29 mouse cellular contexts compared by ENCODE assay signal in the genomic region with DNA sequence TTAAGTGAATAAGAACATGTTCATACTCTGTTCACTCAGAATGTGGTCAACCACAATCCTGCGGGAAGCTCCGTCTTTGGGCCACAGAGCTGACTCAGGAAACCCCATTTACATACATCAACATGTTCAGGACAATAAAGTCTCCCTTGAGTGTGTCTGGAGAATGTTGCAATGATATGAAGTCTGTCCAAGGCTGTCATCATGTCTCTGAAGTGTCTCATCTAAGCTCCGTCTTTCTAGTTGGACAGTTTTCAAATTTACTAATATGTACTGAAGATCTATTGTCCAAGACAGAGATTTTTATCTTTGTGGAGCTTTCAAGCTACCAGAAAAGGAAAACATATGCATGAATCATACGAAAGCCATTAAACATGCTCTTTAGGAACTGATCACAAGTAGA.
DNase-seq lines count a peak whose midpoint lies in the region; ATAC-seq and TF ChIP-seq lines count a peak whose summit lies in the region.
"Had no signal": no experiment of that assay in that cellular context is flagged by ENCODE, and none has a peak within 500 bp of the region (broad histone marks: within the 10 kb centered on the region; RNA-seq: fewer than 3 reads in every experiment).

No protein-coding gene starts in this region.

- H3K4me1 ChIP-seq in lung, postnatal 0 days (ENCODE audit: insufficient read depth, low read depth, low read length), result no peaks in the 10 kb centered on the region
- H3K4me1 ChIP-seq: forebrain, embryonic 15.5 days; heart, embryonic 12.5 days; hindbrain, embryonic 13.5 days; liver, embryonic 12.5 days; midbrain, embryonic 13.5 days had no signal

- no peak overlapping the region for H3K4me2 ChIP-seq in lung, postnatal 0 days (replicated peaks; ENCODE audit: low read depth, low read length)
- H3K4me2 ChIP-seq: embryonic facial prominence, embryonic 12.5 days; forebrain, embryonic 15.5 days; heart, embryonic 12.5 days; hindbrain, embryonic 13.5 days; liver, embryonic 12.5 days; midbrain, embryonic 13.5 days had no signal

- no peaks in the 10 kb centered on the region for H3K9me3 ChIP-seq in lung, postnatal 0 days (ENCODE audit: low read length)
- H3K9me3 ChIP-seq: embryonic facial prominence, embryonic 12.5 days; forebrain, embryonic 15.5 days; heart, embryonic 12.5 days; hindbrain, embryonic 13.5 days; liver, embryonic 12.5 days; midbrain, embryonic 13.5 days had no signal

- H3K27ac ChIP-seq in lung, postnatal 0 days (ENCODE audit: low read length), result no peak overlapping the region
- H3K27ac ChIP-seq: embryonic facial prominence, embryonic 12.5 days; forebrain, embryonic 15.5 days; heart, adult 2 months; hindbrain, embryonic 13.5 days; kidney, postnatal 0 days; liver, embryonic 12.5 days; macrophage; midbrain, embryonic 13.5 days had no signal

- no peaks in the 10 kb centered on the region for H3K36me3 ChIP-seq in lung, postnatal 0 days (ENCODE audit: insufficient read depth, low read length)
- H3K36me3 ChIP-seq: embryonic facial prominence, embryonic 12.5 days; forebrain, embryonic 15.5 days; heart, embryonic 12.5 days; hindbrain, embryonic 13.5 days; liver, embryonic 12.5 days; midbrain, embryonic 13.5 days had no signal

- no peak for TF ChIP-seq CTCF in lung, postnatal 0 days (IDR thresholded peaks at IDR 0.05)
- TF ChIP-seq CTCF in Patski (IDR thresholded peaks at IDR 0.05), result no peak

- peak; percentile 75 for DNase-seq in lung, postnatal 0 days (ENCODE audit: low spot score)
- DNase-seq in lung, postnatal 14 days, result no peak
- peak; percentile 62 for DNase-seq in Patski (ENCODE audit: low read depth, low spot score)
- peak; percentile 50 for DNase-seq in fibroblast of lung, adult 2 months (ENCODE audit: low read depth)
- no peak for DNase-seq in right cerebral cortex, postnatal 4 days
- DNase-seq in spleen, postnatal 36 days (ENCODE audit: low spot score in 2 of 2), result no peak
- DNase-seq in neural tube, embryonic 10.5 days (ENCODE audit: extremely low spot score, low spot score), result no peak
- DNase-seq: adrenal gland, postnatal 10 days; cerebellum, adult 9-10 months; cerebellum, postnatal 36 days; gastrocnemius, postnatal 36 days; heart, adult 2 months; heart, postnatal 4 days; kidney, adult 8-10 months; layer of hippocampus, postnatal 36 days; left cerebral cortex, postnatal 4 days; lung, adult 2 months; thymus, adult 2 months; thymus, postnatal 4 days had no signal

- TF ChIP-seq EP300 in lung, postnatal 0 days (IDR thresholded peaks at IDR 0.05), result no peak

- H3K27me3 ChIP-seq in lung, postnatal 0 days (replicated peaks; ENCODE audit: insufficient read depth, low read length), result no peaks in the 10 kb centered on the region
- no peaks in the 10 kb centered on the region for H3K27me3 ChIP-seq in Patski
- H3K27me3 ChIP-seq: embryonic facial prominence, embryonic 12.5 days; heart, embryonic 12.5 days; hindbrain, embryonic 13.5 days; liver, embryonic 12.5 days; midbrain, embryonic 13.5 days had no signal

- no peak overlapping the region for H3K4me3 ChIP-seq in lung, postnatal 0 days (ENCODE audit: low read depth, low read length)
- H3K4me3 ChIP-seq: embryonic facial prominence, embryonic 12.5 days; forebrain, embryonic 15.5 days; heart, adult 2 months; heart, embryonic 12.5 days; hindbrain, embryonic 13.5 days; liver, embryonic 12.5 days; midbrain, embryonic 13.5 days had no signal

- in situ Hi-C loops in Patski (cut with MboI; ENCODE audit: low pct_unique_long_range_greater_than_20kb), result no loop called here

- POLR2A ChIA-PET in Patski (lab: Charles Lee), result interaction anchor here (1.2 kb wide), 1 partner anchor 11 kb away, joined by 3 read pairs; no protein-coding TSS in a partner anchor

- no peak overlapping the region for H3K9ac ChIP-seq in lung, postnatal 0 days (replicated peaks; ENCODE audit: low read depth)
- H3K9ac ChIP-seq: embryonic facial prominence, embryonic 12.5 days; forebrain, embryonic 15.5 days; heart, embryonic 12.5 days; hindbrain, embryonic 13.5 days; liver, embryonic 12.5 days; midbrain, embryonic 13.5 days had no signal

- CTCF ChIA-PET in Patski (lab: Charles Lee), result interaction anchor here (0.8 to 1.7 kb wide), 5 partner anchors 9 to 27 kb away, joined by 3 to 6 read pairs (median 4); no protein-coding TSS in a partner anchor

- 53% methylated on average over 4 of the region's 4 CpGs for WGBS in lung, postnatal 0 days

- peak; percentile 57 for ATAC-seq in lung, postnatal 0 days
- peak; percentile 13 for ATAC-seq in Patski
- ATAC-seq: activated CD4-positive, CD25-positive, alpha-beta regulatory T cell, adult 4 months; forebrain, embryonic 15.5 days; intestine, embryonic 16.5 days; liver, embryonic 12.5 days; midbrain, embryonic 13.5 days had no signal

Comparison
In these comparisons a context has a peak if more than half of its experiments do, and no peak if none do; other contexts are left out.
1. DNase-seq: peak in lung, postnatal 0 days (single experiment), Patski (single experiment) and fibroblast of lung, adult 2 months (single experiment); none in lung, postnatal 14 days (single experiment), right cerebral cortex, postnatal 4 days (single experiment), spleen, postnatal 36 days (0 of 2) and neural tube, embryonic 10.5 days (single experiment).